Mouse (Mus musculus) MEL (cell line): ENCODE measurements at regions not wholly inside any gene's neighbourhood (a gene's known extent, or its start where the extent isn't known, plus 50 kb on each side); places are given as distances from the start of the nearest gene placed in this dataset.

Experiments
- DNase-seq: peaks from one replicate; pipeline ENCODE4 v3.0.0; 2011; ENCODE audit warnings: low read depth, low spot score
- H3K27ac ChIP-seq: 2 replicates; pipeline ENCODE4 v1.5.1; 2012; ENCODE audit warnings: low read depth, mild to moderate bottlenecking, control low read depth, low read length, moderate library complexity; ENCODE audit not compliant: control insufficient read depth
- H3K27me3 ChIP-seq, 2 experiments: fragments of 150-350 bp in 1 of 2; sonication (generic) in 1 of 2; 2 replicates each; pipeline ENCODE4 v1.6.1; 2012; ENCODE audit warnings: low read length in 2 of 2, mild to moderate bottlenecking in 2 of 2, improper control_type of control experiment in 1 of 2, moderate library complexity in 1 of 2; ENCODE audit not compliant: insufficient read depth in 2 of 2, control insufficient read depth in 1 of 2
- H3K36me3 ChIP-seq, 2 experiments: 2 replicates each; pipeline ENCODE4 v1.6.1; 2012 to 2014; ENCODE audit warnings: low read length in 2 of 2, improper control_type of control experiment in 1 of 2, inconsistent platforms in 1 of 2, mild to moderate bottlenecking in 1 of 2; ENCODE audit not compliant: insufficient read depth in 2 of 2, control insufficient read depth in 1 of 2
- H3K4me1 ChIP-seq, 2 experiments: fragments of 150-350 bp in 1 of 2; sonication (generic) in 1 of 2; 2 replicates each; pipeline ENCODE4 v1.6.1; 2012; ENCODE audit warnings: low read length in 2 of 2, improper control_type of control experiment in 1 of 2, mild to moderate bottlenecking in 1 of 2; ENCODE audit not compliant: insufficient read depth in 2 of 2, control insufficient read depth in 1 of 2
- H3K4me3 ChIP-seq, 2 experiments: fragments of 150-350 bp in 1 of 2; sonication (generic) in 1 of 2; 2 replicates each; pipeline ENCODE4 v1.5.1; 2012; ENCODE audit warnings: low read depth in 2 of 2, low read length in 2 of 2, mild to moderate bottlenecking in 2 of 2, moderate library complexity in 2 of 2, control low read depth in 1 of 2, improper control_type of control experiment in 1 of 2; ENCODE audit not compliant: control insufficient read depth in 1 of 2, insufficient read depth in 1 of 2
- H3K79me2 ChIP-seq: 2 replicates; pipeline ENCODE4 v1.6.1; 2012; ENCODE audit warnings: mild to moderate bottlenecking, low read length, moderate library complexity; ENCODE audit not compliant: control insufficient read depth, poor library complexity, insufficient read depth
- H3K9ac ChIP-seq: 2 replicates; pipeline ENCODE4 v1.6.1; 2012; ENCODE audit warnings: low read depth, mild to moderate bottlenecking, control low read depth, low read length, moderate library complexity; ENCODE audit not compliant: control insufficient read depth, poor library complexity, severe bottlenecking
- H3K9me3 ChIP-seq: fragments of 150-350 bp; sonication (generic); replicated peaks from 2 replicates; pipeline ENCODE4 v1.6.1; 2012; ENCODE audit warnings: mild to moderate bottlenecking, low read length, improper control_type of control experiment, moderate library complexity; ENCODE audit not compliant: insufficient read depth
- CTCF ChIP-seq, 3 experiments: IDR thresholded peaks in 2 of 3; conservative IDR thresholded peaks in 1 of 3; 2 replicates each; pipeline ENCODE4 v1.5.1; 2011 to 2012; ENCODE audit warnings: low read length in 3 of 3, low read depth in 2 of 3, mild to moderate bottlenecking in 2 of 3, improper control_type of control experiment in 1 of 3, inconsistent platforms in 1 of 3, mixed read lengths in 1 of 3, moderate library complexity in 1 of 3; ENCODE audit not compliant: control insufficient read depth in 1 of 3, insufficient read depth in 1 of 3, poor library complexity in 1 of 3, severe bottlenecking in 1 of 3
- EP300 ChIP-seq, 2 experiments: IDR thresholded peaks; 2 replicates each; pipeline ENCODE4 v1.6.1; 2011; ENCODE audit warnings: improper control_type of control experiment in 2 of 2, low read length in 2 of 2, low read depth in 1 of 2, mild to moderate bottlenecking in 1 of 2
- MAZ ChIP-seq: IDR thresholded peaks from 2 replicates; pipeline ENCODE4 v1.6.1; 2012; ENCODE audit warnings: low read depth, mild to moderate bottlenecking, inconsistent platforms, low read length, improper control_type of control experiment
- MXI1 ChIP-seq: IDR thresholded peaks from 2 replicates; pipeline ENCODE4 v1.6.1; 2011; ENCODE audit warnings: mild to moderate bottlenecking, low read depth, low read length, improper control_type of control experiment
- MYC ChIP-seq: IDR thresholded peaks from 2 replicates; pipeline ENCODE4 v1.6.1; 2011; ENCODE audit warnings: low read depth, mild to moderate bottlenecking, low read length, improper control_type of control experiment, moderate library complexity
- NELFE ChIP-seq: IDR thresholded peaks from 2 replicates; pipeline ENCODE4 v1.6.1; 2011; ENCODE audit warnings: low read depth, low read length, improper control_type of control experiment
- POLR2A ChIP-seq, 2 experiments: IDR thresholded peaks; 2 replicates each; pipeline ENCODE4 v1.6.1; 2011 to 2012; ENCODE audit warnings: low read length in 2 of 2, mild to moderate bottlenecking in 2 of 2, control low read depth in 1 of 2, improper control_type of control experiment in 1 of 2, low read depth in 1 of 2, moderate library complexity in 1 of 2; ENCODE audit not compliant: control insufficient read depth in 1 of 2, insufficient read depth in 1 of 2, poor library complexity in 1 of 2
- POLR2AphosphoS5 ChIP-seq: IDR thresholded peaks from 2 replicates; pipeline ENCODE4 v1.6.1; 2012; ENCODE audit warnings: low read depth, borderline replicate concordance, mild to moderate bottlenecking, inconsistent platforms, low read length, moderate library complexity, mixed read lengths
- RCOR1 ChIP-seq: IDR thresholded peaks from 2 replicates; pipeline ENCODE4 v1.6.1; 2012; ENCODE audit warnings: low read depth, mild to moderate bottlenecking, inconsistent platforms, low read length, improper control_type of control experiment
- SIN3A ChIP-seq: IDR thresholded peaks from 2 replicates; pipeline ENCODE4 v1.6.1; 2012; ENCODE audit warnings: low read length, improper control_type of control experiment, inconsistent platforms
- TAL1 ChIP-seq: IDR thresholded peaks from 2 replicates; pipeline ENCODE4 v1.6.1; 2012; ENCODE audit warnings: mild to moderate bottlenecking, inconsistent platforms, low read length, moderate library complexity, mixed read lengths
- USF1 ChIP-seq: IDR thresholded peaks from 2 replicates; pipeline ENCODE4 v1.6.1; 2014; ENCODE audit warnings: low read depth, mild to moderate bottlenecking, inconsistent platforms, low read length, improper control_type of control experiment, moderate library complexity
- ZC3H11A ChIP-seq: IDR thresholded peaks from 2 replicates; pipeline ENCODE4 v1.6.1; 2012; ENCODE audit warnings: low read depth, mild to moderate bottlenecking, inconsistent platforms, low read length, improper control_type of control experiment
- ZNF384 ChIP-seq: IDR thresholded peaks from 2 replicates; pipeline ENCODE4 v1.6.1; 2012; ENCODE audit warnings: low read depth, mild to moderate bottlenecking, inconsistent platforms, low read length, improper control_type of control experiment

GRCm38 (mm10) chr2:118034026-118034425, 77.7 kb upstream of the Thbs1 start:
- Histone ChIP-seq H3K36me3 (no peaks in the 10 kb centered on the region), H3K4me1 (no peaks in the 10 kb centered on the region), H3K9me3 (no peaks in the 10 kb centered on the region), H3K4me3 (no peak overlapping the region), H3K27me3 (no peaks in the 10 kb centered on the region), H3K27ac (no peak overlapping the region), H3K79me2 (no peaks in the 10 kb centered on the region), H3K9ac (no peak overlapping the region)
- no peak for DNase-seq
- no peak for TF ChIP-seq CTCF (IDR thresholded peaks at IDR 0.05 in 2 of 3, conservative IDR thresholded peaks at IDR 0.05 in 1 of 3; ENCODE audit: control insufficient read depth in 1 of 3, insufficient read depth in 1 of 3, low read depth in 2 of 3, low read length in 3 of 3, poor library complexity in 1 of 3, severe bottlenecking in 1 of 3)
- TF ChIP-seq MAZ: no peak

GRCm38 (mm10) chr2:118035333-118035732, 76.3 kb upstream of the Thbs1 start:
- no peak overlapping the region for H3K9ac ChIP-seq
- no peaks in the 10 kb centered on the region for H3K4me1 ChIP-seq
- no peak overlapping the region for H3K27ac ChIP-seq
- DNase-seq: no peak
- H3K9me3 ChIP-seq: no peaks in the 10 kb centered on the region
- H3K79me2 ChIP-seq: no peaks in the 10 kb centered on the region
- H3K27me3 ChIP-seq: no peaks in the 10 kb centered on the region
- H3K36me3 ChIP-seq: no peaks in the 10 kb centered on the region
- TF ChIP-seq POLR2A (IDR thresholded peaks at IDR 0.05; ENCODE audit: control insufficient read depth in 1 of 2, insufficient read depth in 1 of 2, low read depth in 1 of 2, low read length in 2 of 2, poor library complexity in 1 of 2) (no peak), USF1 (no peak), ZC3H11A (no peak), TAL1 (no peak), SIN3A (no peak), RCOR1 (no peak), MXI1 (no peak), MYC (no peak)
- no peak overlapping the region for H3K4me3 ChIP-seq

- DNase-seq: no peak
- H3K9ac ChIP-seq: no peak overlapping the region
- no peaks in the 10 kb centered on the region for H3K9me3 ChIP-seq
- no peak for TF ChIP-seq CTCF (IDR thresholded peaks at IDR 0.05 in 2 of 3, conservative IDR thresholded peaks at IDR 0.05 in 1 of 3; ENCODE audit: control insufficient read depth in 1 of 3, insufficient read depth in 1 of 3, low read depth in 2 of 3, low read length in 3 of 3, poor library complexity in 1 of 3, severe bottlenecking in 1 of 3)
- TF ChIP-seq EP300 (IDR thresholded peaks at IDR 0.05; ENCODE audit: low read depth in 1 of 2, low read length in 2 of 2): no peak
- TF ChIP-seq NELFE: no peak
- no peak for TF ChIP-seq POLR2AphosphoS5
- TF ChIP-seq ZNF384: no peak
- no peak for TF ChIP-seq USF1
- no peaks in the 10 kb centered on the region for H3K4me1 ChIP-seq
- H3K27me3 ChIP-seq: no peaks in the 10 kb centered on the region
- H3K4me3 ChIP-seq: no peak overlapping the region
- H3K27ac ChIP-seq: no peak overlapping the region
- H3K79me2 ChIP-seq: no peaks in the 10 kb centered on the region
- no peaks in the 10 kb centered on the region for H3K36me3 ChIP-seq
Measured at GRCm38 (mm10) chr2:118038859-118039818, 72.5 kb upstream of the Thbs1 start.
